Mouse (Mus musculus) myocyte (in vitro differentiated cells): ENCODE results near the gene Primpol. TPM values are rescaled to one million over a fixed set of nuclear protein-coding genes. Genes with fewer than 3 reads are reported as not detected.
"Not testable (repeated sequence)": the region's sequence is repeated elsewhere in the genome, so short reads cannot be mapped to it uniquely, and the experiment has no call there.

Source experiments
- H3K27me3 ChIP-seq: one replicate; pipeline ENCODE4 v1.6.1; 2011; ENCODE audit not compliant: control insufficient read depth, insufficient read depth, insufficient read length
- H3K36me3 ChIP-seq: one replicate; pipeline ENCODE4 v1.6.1; 2011; ENCODE audit not compliant: control insufficient read depth, insufficient read depth
- H3K4me2 ChIP-seq: one replicate; pipeline ENCODE4 v1.6.1; 2011; ENCODE audit warnings: low read depth, control low read depth
- H3K4me3 ChIP-seq: one replicate; pipeline ENCODE4 v1.5.1; 2011; ENCODE audit warnings: mild to moderate bottlenecking, control low read depth, moderate library complexity
- H3K79me2 ChIP-seq: one replicate; pipeline ENCODE4 v1.6.1; 2011; ENCODE audit not compliant: control insufficient read depth, insufficient read depth
- H3ac ChIP-seq: one replicate; pipeline ENCODE4 v1.6.1; 2011; ENCODE audit not compliant: control insufficient read depth, insufficient read length
- CEBPB ChIP-seq: IDR thresholded peaks from 2 replicates; pipeline ENCODE4 v1.6.1; 2011; ENCODE audit warnings: mild to moderate bottlenecking, moderate library complexity; ENCODE audit not compliant: poor library complexity, insufficient read depth, severe bottlenecking
- E2F4 ChIP-seq: IDR thresholded peaks from one replicate; pipeline ENCODE4 v1.6.1; 2011; ENCODE audit warnings: mild to moderate bottlenecking, control low read depth, moderate library complexity; ENCODE audit not compliant: insufficient read depth
- MAX ChIP-seq: IDR thresholded peaks from one replicate; pipeline ENCODE4 v1.6.1; 2011; ENCODE audit warnings: low read depth, mild to moderate bottlenecking, control low read depth
- MYOD1 ChIP-seq, 3 experiments: IDR thresholded peaks; one replicate each; pipeline ENCODE4 v1.6.1; 2011; ENCODE audit warnings: control low read depth in 2 of 3, low read depth in 2 of 3, mild to moderate bottlenecking in 2 of 3, moderate library complexity in 1 of 3; ENCODE audit not compliant: insufficient read length in 2 of 3, control insufficient read depth in 1 of 3
- MYOG ChIP-seq, 3 experiments: IDR thresholded peaks; one replicate each; pipeline ENCODE4 v1.6.1; 2011; ENCODE audit warnings: control low read depth in 2 of 3, low read depth in 2 of 3, mild to moderate bottlenecking in 2 of 3; ENCODE audit not compliant: insufficient read length in 2 of 3, control insufficient read depth in 1 of 3, insufficient read depth in 1 of 3
- POLR2A ChIP-seq: IDR thresholded peaks from one replicate; pipeline ENCODE4 v1.6.1; 2011; ENCODE audit warnings: low read depth, mild to moderate bottlenecking, control low read depth, moderate library complexity; ENCODE audit not compliant: insufficient read length
- POLR2AphosphoS2 ChIP-seq: IDR thresholded peaks from one replicate; pipeline ENCODE4 v1.6.1; 2011; ENCODE audit warnings: low read depth, control low read depth; ENCODE audit not compliant: insufficient read length
- REST ChIP-seq: IDR thresholded peaks from one replicate; pipeline ENCODE4 v1.6.1; 2011; ENCODE audit warnings: mild to moderate bottlenecking, control low read depth, moderate library complexity; ENCODE audit not compliant: insufficient read depth, insufficient read length
- SRF ChIP-seq: IDR thresholded peaks from one replicate; pipeline ENCODE4 v1.6.1; 2011; ENCODE audit warnings: low read depth; ENCODE audit not compliant: control insufficient read depth, insufficient read length
- TCF12 ChIP-seq: IDR thresholded peaks from one replicate; pipeline ENCODE4 v1.6.1; 2011; ENCODE audit warnings: mild to moderate bottlenecking, control low read depth; ENCODE audit not compliant: poor library complexity, insufficient read depth, severe bottlenecking
- TCF3 ChIP-seq: IDR thresholded peaks from one replicate; pipeline ENCODE4 v1.6.1; 2011; ENCODE audit warnings: low read depth, control low read depth; ENCODE audit not compliant: insufficient read length
- USF1 ChIP-seq: IDR thresholded peaks from one replicate; pipeline ENCODE4 v1.6.1; 2011; ENCODE audit warnings: low read depth, mild to moderate bottlenecking, control low read depth, moderate library complexity
- polyA plus RNA-seq: library from polyadenylated mRNA; unstranded; fragments of >200 nt; fragmentation: generic; extraction: Trizol; gene quantifications from one replicate; pipeline ENCODE4 v1.2.1, GENCODE M21; 2012; ENCODE audit warnings: missing spikeins

Primpol gene
- polyA plus RNA-seq, 1 experiment, result 1.8 TPM

DNA sequence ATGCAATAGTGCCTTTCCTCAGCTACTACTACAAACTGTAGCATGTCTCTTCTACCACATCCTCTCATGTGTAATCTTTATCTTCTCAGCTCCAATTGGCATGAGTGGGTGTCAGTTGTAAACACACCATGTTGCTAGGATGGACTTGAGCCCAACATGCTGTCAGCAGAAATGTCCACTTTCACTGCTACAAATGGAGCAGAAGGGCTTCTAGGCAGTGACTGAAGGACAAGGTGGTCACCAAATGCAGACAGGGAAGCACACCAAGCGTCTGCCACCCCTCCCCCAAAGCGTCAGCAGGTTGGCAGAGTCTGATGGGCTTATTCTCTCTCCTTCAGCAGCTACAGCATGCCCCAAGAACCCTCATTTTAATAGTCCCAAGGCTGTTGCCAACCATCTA lies 23.2 kb downstream of the Primpol start:
- TF ChIP-seq SRF, result no peak
- TF ChIP-seq CEBPB, result no peak
- no peak for TF ChIP-seq REST
- TF ChIP-seq MYOG (IDR thresholded peaks at IDR 0.05; ENCODE audit: control insufficient read depth in 1 of 3, insufficient read depth in 1 of 3, insufficient read length in 2 of 3, low read depth in 2 of 3), result no peak
- TF ChIP-seq POLR2A, result no peak
- TF ChIP-seq USF1, result no peak
- TF ChIP-seq TCF3, result no peak
- TF ChIP-seq E2F4, result no peak
- TF ChIP-seq TCF12, result no peak
- no peak for TF ChIP-seq POLR2AphosphoS2
- no peak for TF ChIP-seq MYOD1 (IDR thresholded peaks at IDR 0.05; ENCODE audit: control insufficient read depth in 1 of 3, insufficient read length in 2 of 3, low read depth in 2 of 3)
- TF ChIP-seq MAX, result no peak
- no peak overlapping the region for H3K4me2 ChIP-seq
- H3K79me2 ChIP-seq, result no peaks in the 10 kb centered on the region
- no peak overlapping the region for H3K4me3 ChIP-seq
- H3ac ChIP-seq, result no peak overlapping the region
- no peaks in the 10 kb centered on the region for H3K36me3 ChIP-seq
- no peaks in the 10 kb centered on the region for H3K27me3 ChIP-seq

DNA sequence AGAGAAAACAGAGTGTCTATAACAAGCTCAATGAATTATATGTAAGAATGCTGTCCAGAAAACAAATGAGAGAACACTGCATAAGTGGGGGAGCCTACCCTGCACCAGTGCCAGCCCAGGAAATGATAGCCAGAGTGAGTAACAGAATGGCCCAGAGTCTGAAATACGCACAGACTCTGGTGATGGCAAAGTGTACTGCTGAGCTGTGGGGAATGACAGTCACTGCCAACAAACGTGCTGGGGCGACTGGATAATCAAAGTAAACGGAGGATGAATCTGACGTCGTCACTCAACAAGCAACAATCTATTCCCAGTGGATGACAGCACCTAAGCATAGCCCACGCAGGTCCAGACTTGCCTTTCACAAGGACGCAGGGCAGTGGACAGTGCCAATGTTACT lies 23.9 kb downstream of the Primpol start:
- no peaks in the 10 kb centered on the region for H3K79me2 ChIP-seq
- H3K4me3 ChIP-seq, result no peak overlapping the region
- TF ChIP-seq POLR2A (no peak), POLR2AphosphoS2 (no peak), E2F4 (no peak), SRF (no peak), CEBPB (no peak), MAX (no peak), TCF3 (no peak), MYOG (IDR thresholded peaks at IDR 0.05; ENCODE audit: control insufficient read depth in 1 of 3, insufficient read depth in 1 of 3, insufficient read length in 2 of 3, low read depth in 2 of 3) (no peak), USF1 (no peak), TCF12 (no peak), REST (no peak), MYOD1 (IDR thresholded peaks at IDR 0.05; ENCODE audit: control insufficient read depth in 1 of 3, insufficient read length in 2 of 3, low read depth in 2 of 3) (no peak)
- H3K4me2 ChIP-seq, result no peak overlapping the region
- no peaks in the 10 kb centered on the region for H3K36me3 ChIP-seq
- H3K27me3 ChIP-seq, result no peaks in the 10 kb centered on the region
- H3ac ChIP-seq, result no peak overlapping the region

DNA sequence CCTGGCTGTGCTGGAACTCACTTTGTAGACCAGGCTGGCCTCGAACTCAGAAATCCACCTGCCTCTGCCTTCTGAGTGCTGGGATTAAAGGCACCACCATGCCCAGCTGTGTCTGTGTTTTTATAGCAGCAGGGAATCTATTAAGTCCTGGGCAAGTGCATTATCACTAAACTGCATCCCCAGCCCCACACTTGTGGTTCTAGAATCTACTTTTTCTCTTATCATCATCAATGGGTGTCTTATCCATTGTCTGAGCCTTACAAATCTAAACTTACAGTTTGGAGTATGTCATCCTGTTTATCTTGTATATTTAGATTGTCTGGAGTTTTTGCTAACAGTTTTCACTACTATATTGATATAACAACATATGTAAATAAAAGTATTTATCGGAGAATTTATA lies 28.3 kb downstream of the Primpol start:
- TF ChIP-seq POLR2AphosphoS2 (no peak), E2F4 (no peak), SRF (no peak), TCF12 (no peak)
- Histone ChIP-seq H3K27me3 (no peaks in the 10 kb centered on the region), H3K4me2 (no peak overlapping the region), H3K4me3 (no peak overlapping the region), H3K36me3 (no peaks in the 10 kb centered on the region), H3K79me2 (no peaks in the 10 kb centered on the region), H3ac (no peak overlapping the region)

DNA sequence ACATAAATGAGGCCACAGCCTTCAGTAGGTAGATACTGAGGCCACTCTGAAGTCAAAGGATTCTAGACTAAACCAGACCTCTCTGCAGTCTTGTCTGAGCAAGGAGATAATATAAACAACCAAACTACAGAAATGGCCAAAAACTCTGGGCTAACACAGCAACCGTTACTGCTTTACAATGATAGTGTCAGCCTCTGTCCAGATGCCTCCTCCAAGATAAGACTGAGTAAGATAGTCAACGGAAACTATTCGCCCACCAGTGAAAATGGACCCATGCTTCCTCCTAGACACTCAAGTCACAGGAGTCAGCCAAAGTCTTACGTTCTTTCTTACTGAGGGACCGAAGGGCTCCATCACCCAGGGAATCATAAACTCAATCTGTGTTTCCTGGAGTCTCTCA lies 29.1 kb downstream of the Primpol start:
- TF ChIP-seq REST, result no peak
- no peak for TF ChIP-seq MYOG (IDR thresholded peaks at IDR 0.05; ENCODE audit: control insufficient read depth in 1 of 3, insufficient read depth in 1 of 3, insufficient read length in 2 of 3, low read depth in 2 of 3)
- TF ChIP-seq POLR2A, result no peak
- TF ChIP-seq MYOD1 (IDR thresholded peaks at IDR 0.05; ENCODE audit: control insufficient read depth in 1 of 3, insufficient read length in 2 of 3, low read depth in 2 of 3), result no peak
- TF ChIP-seq POLR2AphosphoS2, result no peak
- no peak for TF ChIP-seq TCF12
- no peak for TF ChIP-seq SRF
- no peak for TF ChIP-seq CEBPB
- no peak for TF ChIP-seq MAX
- H3K79me2 ChIP-seq, result no peaks in the 10 kb centered on the region
- H3K27me3 ChIP-seq, result no peaks in the 10 kb centered on the region
- H3K4me3 ChIP-seq, result no peak overlapping the region
- H3ac ChIP-seq, result no peak overlapping the region
- no peak overlapping the region for H3K4me2 ChIP-seq
- H3K36me3 ChIP-seq, result no peaks in the 10 kb centered on the region

DNA sequence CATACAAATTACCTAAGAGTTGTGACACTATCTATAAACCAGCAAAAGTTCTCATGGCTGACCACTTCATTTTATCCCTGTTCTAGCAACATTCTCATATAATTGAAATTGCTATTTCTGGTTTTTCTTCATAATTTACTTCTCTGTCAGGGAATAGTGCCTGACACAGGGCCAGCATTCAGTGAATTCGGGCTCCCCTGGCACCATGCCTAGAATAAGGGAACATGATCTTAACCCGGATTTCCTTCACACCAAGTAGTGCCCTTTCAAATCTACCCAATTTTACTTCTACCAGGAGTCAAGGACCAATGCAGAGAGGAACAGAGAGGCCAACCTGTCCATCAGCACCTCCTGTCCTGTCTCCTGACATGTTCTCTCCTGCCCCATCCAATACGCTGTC lies 31.4 kb downstream of the Primpol start:
- no peak overlapping the region for H3K4me2 ChIP-seq
- no peaks in the 10 kb centered on the region for H3K79me2 ChIP-seq
- H3K36me3 ChIP-seq, result no peaks in the 10 kb centered on the region
- no peak overlapping the region for H3ac ChIP-seq
- H3K4me3 ChIP-seq, result no peak overlapping the region
- H3K27me3 ChIP-seq, result no peaks in the 10 kb centered on the region
- TF ChIP-seq MYOD1 (IDR thresholded peaks at IDR 0.05; ENCODE audit: control insufficient read depth in 1 of 3, insufficient read length in 2 of 3, low read depth in 2 of 3) (no peak), CEBPB (no peak), POLR2A (no peak), TCF12 (no peak), POLR2AphosphoS2 (no peak), MYOG (IDR thresholded peaks at IDR 0.05; ENCODE audit: control insufficient read depth in 1 of 3, insufficient read depth in 1 of 3, insufficient read length in 2 of 3, low read depth in 2 of 3) (no peak), USF1 (no peak), E2F4 (no peak), MAX (no peak), TCF3 (no peak)

DNA sequence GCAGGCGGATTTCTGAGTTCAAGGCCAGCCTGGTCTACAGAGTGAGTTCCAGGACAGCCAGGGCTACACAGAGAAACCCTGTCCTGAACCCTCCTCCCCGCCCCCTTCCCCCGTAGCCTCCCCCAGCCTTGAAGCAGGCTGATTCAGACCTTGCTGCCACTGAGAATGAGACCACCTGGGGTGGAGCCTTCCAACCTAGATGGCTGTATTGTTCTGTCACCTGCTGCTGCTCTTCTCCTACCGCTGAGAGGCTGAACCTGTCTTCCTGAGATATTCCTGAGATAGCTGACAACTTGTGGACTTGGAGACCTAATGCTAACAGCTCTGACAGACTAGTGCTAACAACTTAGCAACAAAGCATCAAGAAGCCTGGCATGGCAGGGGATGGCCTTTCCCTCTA lies 32.7 kb downstream of the Primpol start:
- not testable (repeated sequence) for H3K4me2 ChIP-seq, H3K27me3 ChIP-seq, H3K4me3 ChIP-seq, H3K79me2 ChIP-seq, H3ac ChIP-seq, H3K36me3 ChIP-seq
